Mouse (Mus musculus) hindbrain, embryonic 16.5 days (tissue): ENCODE measurements at regions not wholly inside any gene's neighbourhood (a gene's known extent, or its start where the extent isn't known, plus 50 kb on each side); places are given as distances from the start of the nearest gene placed in this dataset.

Source experiments
- ATAC-seq: fragments of 200-750 bp; cut with Nextera tagmentation; 2 replicates; pipeline ENCODE4 v1.8.0; 2017; ENCODE audit warnings: moderate TSS enrichment, moderate library complexity
- H3K27ac ChIP-seq: fragments of 300-500 bp; sonication (generic); 2 replicates; pipeline ENCODE4 v1.5.1; 2014; ENCODE audit warnings: low read depth, mild to moderate bottlenecking, control low read depth, low read length, moderate library complexity
- H3K27me3 ChIP-seq: fragments of 300-500 bp; sonication (generic); replicated peaks from 2 replicates; pipeline ENCODE4 v1.6.1; 2014; ENCODE audit warnings: low read length; ENCODE audit not compliant: control insufficient read depth, insufficient read depth
- H3K36me3 ChIP-seq: fragments of 300-500 bp; sonication (generic); 2 replicates; pipeline ENCODE4 v1.6.1; 2014; ENCODE audit warnings: mild to moderate bottlenecking, low read length, moderate library complexity, mixed read lengths; ENCODE audit not compliant: control insufficient read depth, insufficient read depth
- H3K4me1 ChIP-seq: fragments of 300-500 bp; sonication (generic); 2 replicates; pipeline ENCODE4 v1.6.1; 2014; ENCODE audit warnings: low read depth, low read length; ENCODE audit not compliant: control insufficient read depth, insufficient read depth
- H3K4me2 ChIP-seq: fragments of 300-500 bp; sonication (generic); 2 replicates; pipeline ENCODE4 v1.6.1; 2014; ENCODE audit warnings: mild to moderate bottlenecking, low read length, control low read depth, moderate library complexity
- H3K4me3 ChIP-seq: fragments of 300-500 bp; sonication (generic); 2 replicates; pipeline ENCODE4 v1.5.1; 2014; ENCODE audit warnings: mild to moderate bottlenecking, low read length, control low read depth, moderate library complexity
- H3K9ac ChIP-seq: fragments of 300-500 bp; sonication (generic); 2 replicates; pipeline ENCODE4 v1.6.1; 2014; ENCODE audit warnings: low read depth, mild to moderate bottlenecking, control low read depth, low read length, moderate library complexity
- H3K9me3 ChIP-seq: fragments of 300-500 bp; sonication (generic); 2 replicates; pipeline ENCODE4 v1.6.1; 2014; ENCODE audit warnings: mild to moderate bottlenecking, low read length, moderate library complexity; ENCODE audit not compliant: control insufficient read depth
- WGBS: fragments of 180-500 bp; shearing (Covaris S2); extraction: QIAGEN DNeasy Blood & Tissue Kit; methylation state at CpG from one replicate; pipeline ENCODE4 v1.1.7; 2014; 5-methylcytosine and 5-hydroxymethylcytosine counted together

GRCm38 (mm10) chr11:34887587-34887986 is 54.1 kb upstream of the Spdl1 start:
- Histone ChIP-seq H3K9ac (no peak overlapping the region), H3K4me3 (no peak overlapping the region), H3K27me3 (no peaks in the 10 kb centered on the region), H3K9me3 (no peaks in the 10 kb centered on the region), H3K27ac (no peak overlapping the region), H3K4me1 (no peaks in the 10 kb centered on the region), H3K4me2 (no peak overlapping the region), H3K36me3 (no peaks in the 10 kb centered on the region)
- no peak for ATAC-seq
- WGBS = 80% methylated on average over 3 of the region's 3 CpGs
